Mouse (Mus musculus) limb, embryonic 14.5 days (tissue): ENCODE data around the gene Olfr794. TPM values are rescaled to one million over a fixed set of nuclear protein-coding genes. Genes with fewer than 3 reads are reported as not detected.

Experiments used
- ATAC-seq: fragments of 200-750 bp; cut with Nextera tagmentation; 2 replicates; pipeline ENCODE4 v1.8.0; 2017; ENCODE audit warnings: low read depth, moderate number of reproducible peaks, moderate TSS enrichment; ENCODE audit not compliant: low FRiP score
- DNase-seq: peaks from one replicate; pipeline ENCODE4 v3.0.0-alpha.2; 2015; ENCODE audit warnings: low spot score
- H3K27ac ChIP-seq: fragments of 300-500 bp; sonication (generic); replicated peaks from 2 replicates; pipeline ENCODE4 v1.5.1; 2014; ENCODE audit warnings: low read depth, mild to moderate bottlenecking, low read length, moderate library complexity, mixed read lengths
- H3K27me3 ChIP-seq: fragments of 300-500 bp; sonication (generic); 2 replicates; pipeline ENCODE4 v1.6.1; 2014; ENCODE audit warnings: low read length, mixed read lengths; ENCODE audit not compliant: control insufficient read depth, insufficient read depth
- H3K36me3 ChIP-seq: fragments of 300-500 bp; sonication (generic); 2 replicates; pipeline ENCODE4 v1.6.1; 2014; ENCODE audit warnings: mild to moderate bottlenecking, low read length, moderate library complexity, mixed read lengths; ENCODE audit not compliant: control insufficient read depth, insufficient read depth
- H3K4me1 ChIP-seq: fragments of 300-500 bp; sonication (generic); 2 replicates; pipeline ENCODE4 v1.6.1; 2014; ENCODE audit warnings: antibody characterized with exemption, low read length, mixed read lengths; ENCODE audit not compliant: control insufficient read depth, insufficient read depth
- H3K4me2 ChIP-seq: fragments of 300-500 bp; sonication (generic); replicated peaks from 2 replicates; pipeline ENCODE4 v1.6.1; 2014; ENCODE audit warnings: low read depth, mild to moderate bottlenecking, low read length, moderate library complexity; ENCODE audit not compliant: severe bottlenecking
- H3K4me3 ChIP-seq: fragments of 300-500 bp; sonication (generic); replicated peaks from 2 replicates; pipeline ENCODE4 v1.5.1; 2014; ENCODE audit warnings: low read length
- H3K9ac ChIP-seq: fragments of 300-500 bp; sonication (generic); 2 replicates; pipeline ENCODE4 v1.6.1; 2014; ENCODE audit warnings: mild to moderate bottlenecking, low read depth, low read length, moderate library complexity; ENCODE audit not compliant: severe bottlenecking
- H3K9me3 ChIP-seq: fragments of 300-500 bp; sonication (generic); 2 replicates; pipeline ENCODE4 v1.6.1; 2016; ENCODE audit warnings: low read length; ENCODE audit not compliant: control insufficient read depth
- POLR2A ChIP-seq: fragments of 200-500 bp; IDR thresholded peaks from 2 replicates; pipeline ENCODE4 v1.8.0; 2012; ENCODE audit warnings: inconsistent platforms, mild to moderate bottlenecking, moderate library complexity, borderline replicate concordance; ENCODE audit not compliant: insufficient read depth, insufficient read length; ENCODE audit errors: extremely low read depth
- whole genome bisulfite sequencing: fragments of 180-500 bp; shearing (Covaris S2); extraction: QIAGEN DNeasy Blood & Tissue Kit; methylation state at CpG from one replicate; pipeline ENCODE4 v1.1.7; 2014; 5-methylcytosine and 5-hydroxymethylcytosine counted together
- microRNA-seq: library from miRNA; unstranded; fragments of <30 nt; microRNA quantifications from one replicate; pipeline ENCODE4, GENCODE M21; 2016
- polyA plus RNA-seq, 2 experiments: library from polyadenylated mRNA; depleted of rRNA in 1 of 2; stranded (reverse) in 1 of 2; unstranded in 1 of 2; fragments of >200 nt; fragmentation: Nextera tagmentation in 1 of 2; extraction: Ambion mirVana in 1 of 2; gene quantifications; 2 replicates each; pipeline versions ENCODE4 v1.2.1 to v1.2.3; 2012 to 2014

Gene Olfr794
- polyA plus RNA-seq, 2 experiments = not detected

GRCm38 (mm10) chr10:129612470-129612869, 45.0 kb downstream of the Olfr794 start, which contains the start of gene Olfr796:
Olfr796 (minus strand) TSS chr10:129612570.
- Histone ChIP-seq H3K9ac (no peak within 1 kb of the TSS), H3K9me3 (no peaks in the 10 kb centered on the region), H3K4me2 (no peak within 1 kb of the TSS), H3K36me3 (no peaks in the 10 kb centered on the region), H3K27me3 (no peaks in the 10 kb centered on the region), H3K4me1 (no peaks in the 10 kb centered on the region), H3K4me3 (no peak within 1 kb of the TSS), H3K27ac (no peak within 1 kb of the TSS)
- TF ChIP-seq POLR2A = no peak
- no peak for ATAC-seq
- DNase-seq = no peak
- WGBS = 88% methylated on average over 1 of the region's 1 CpGs

- TF ChIP-seq POLR2A = no peak
- H3K27me3 ChIP-seq = no peaks in the 10 kb centered on the region
- no peak overlapping the region for H3K4me3 ChIP-seq
- no peaks in the 10 kb centered on the region for H3K36me3 ChIP-seq
- ATAC-seq (no peak), DNase-seq (no peak)
- no peak overlapping the region for H3K4me2 ChIP-seq
- H3K9me3 ChIP-seq = no peaks in the 10 kb centered on the region
- no peak overlapping the region for H3K9ac ChIP-seq
- WGBS = 19% methylated on average over 1 of the region's 1 CpGs
- no peaks in the 10 kb centered on the region for H3K4me1 ChIP-seq
- H3K27ac ChIP-seq = no peak overlapping the region
Measured at GRCm38 (mm10) chr10:129621724-129622123, 54.3 kb downstream of the Olfr794 start.

Small RNA genes lying within 50 kb of the gene (microRNA-seq; reads per million reads assigned to microRNA genes)
- not detected for gene Gm23252

Other genes starting within 250 kb of the Olfr794 start
- gene Olfr780, start 249.5 kb upstream of the Olfr794 start, polyA plus RNA-seq (2012; rRNA removed) = not detected in 2 replicates
- gene Olfr780, start 249.5 kb upstream of the Olfr794 start, polyA plus RNA-seq (2014; fragmentation: Nextera tagmentation; extraction: Ambion mirVana) = not detected in 2 replicates
- not detected in 2 replicates for gene Olfr781, start 238.8 kb upstream of the Olfr794 start, polyA plus RNA-seq (2012; rRNA removed)
- not detected in 2 replicates for gene Olfr781, start 238.8 kb upstream of the Olfr794 start, polyA plus RNA-seq (2014; fragmentation: Nextera tagmentation; extraction: Ambion mirVana)
- not detected in 2 replicates for gene Olfr782, start 218.8 kb upstream of the Olfr794 start, polyA plus RNA-seq (2012; rRNA removed)
- not detected in 2 replicates for gene Olfr782, start 218.8 kb upstream of the Olfr794 start, polyA plus RNA-seq (2014; fragmentation: Nextera tagmentation; extraction: Ambion mirVana)
- 0.04 TPM in 1 of 2 replicates, not detected in the other for gene Olfr784, start 183.6 kb upstream of the Olfr794 start, polyA plus RNA-seq (2012; rRNA removed)
- gene Olfr784, start 183.6 kb upstream of the Olfr794 start, polyA plus RNA-seq (2014; fragmentation: Nextera tagmentation; extraction: Ambion mirVana) = 0.12 and 0.15 TPM in 2 replicates
- not detected in 2 replicates for gene Olfr785, start 162.2 kb upstream of the Olfr794 start, polyA plus RNA-seq (2012; rRNA removed)
- gene Olfr785, start 162.2 kb upstream of the Olfr794 start, polyA plus RNA-seq (2014; fragmentation: Nextera tagmentation; extraction: Ambion mirVana) = not detected in 2 replicates
- gene Olfr786, start 140.3 kb upstream of the Olfr794 start, polyA plus RNA-seq (2012; rRNA removed) = not detected in 2 replicates
- not detected in 2 replicates for gene Olfr786, start 140.3 kb upstream of the Olfr794 start, polyA plus RNA-seq (2014; fragmentation: Nextera tagmentation; extraction: Ambion mirVana)
- not detected in 2 replicates for gene Olfr787, start 105.8 kb upstream of the Olfr794 start, polyA plus RNA-seq (2012; rRNA removed)
- not detected in 2 replicates for gene Olfr787, start 105.8 kb upstream of the Olfr794 start, polyA plus RNA-seq (2014; fragmentation: Nextera tagmentation; extraction: Ambion mirVana)
- gene Olfr788, start 96.7 kb upstream of the Olfr794 start, polyA plus RNA-seq (2012; rRNA removed) = not detected in 2 replicates
- not detected in 2 replicates for gene Olfr788, start 96.7 kb upstream of the Olfr794 start, polyA plus RNA-seq (2014; fragmentation: Nextera tagmentation; extraction: Ambion mirVana)
- not detected in 2 replicates for gene Olfr789, start 82.9 kb upstream of the Olfr794 start, polyA plus RNA-seq (2012; rRNA removed)
- not detected in 2 replicates for gene Olfr789, start 82.9 kb upstream of the Olfr794 start, polyA plus RNA-seq (2014; fragmentation: Nextera tagmentation; extraction: Ambion mirVana)
- not detected in 2 replicates for gene Olfr790, start 69.2 kb upstream of the Olfr794 start, polyA plus RNA-seq (2012; rRNA removed)
- not detected in 2 replicates for gene Olfr790, start 69.2 kb upstream of the Olfr794 start, polyA plus RNA-seq (2014; fragmentation: Nextera tagmentation; extraction: Ambion mirVana)
- gene Olfr791, start 45.9 kb upstream of the Olfr794 start, polyA plus RNA-seq (2012; rRNA removed) = not detected in 2 replicates
- gene Olfr791, start 45.9 kb upstream of the Olfr794 start, polyA plus RNA-seq (2014; fragmentation: Nextera tagmentation; extraction: Ambion mirVana) = not detected in 2 replicates
- not detected in 2 replicates for gene Olfr792, start 28.5 kb upstream of the Olfr794 start, polyA plus RNA-seq (2012; rRNA removed)
- gene Olfr792, start 28.5 kb upstream of the Olfr794 start, polyA plus RNA-seq (2014; fragmentation: Nextera tagmentation; extraction: Ambion mirVana) = not detected in 2 replicates
- gene Olfr796, start 44.9 kb downstream of the Olfr794 start, polyA plus RNA-seq (2012; rRNA removed) = not detected in 2 replicates
- not detected in 2 replicates for gene Olfr796, start 44.9 kb downstream of the Olfr794 start, polyA plus RNA-seq (2014; fragmentation: Nextera tagmentation; extraction: Ambion mirVana)
- not detected in 2 replicates for gene Olfr798, start 60.3 kb downstream of the Olfr794 start, polyA plus RNA-seq (2012; rRNA removed)
- not detected in 2 replicates for gene Olfr798, start 60.3 kb downstream of the Olfr794 start, polyA plus RNA-seq (2014; fragmentation: Nextera tagmentation; extraction: Ambion mirVana)
- gene Olfr799, start 69.8 kb downstream of the Olfr794 start, polyA plus RNA-seq (2012; rRNA removed) = not detected in 2 replicates
- not detected in 2 replicates for gene Olfr799, start 69.8 kb downstream of the Olfr794 start, polyA plus RNA-seq (2014; fragmentation: Nextera tagmentation; extraction: Ambion mirVana)
- not detected in 2 replicates for gene Olfr800, start 90.0 kb downstream of the Olfr794 start, polyA plus RNA-seq (2012; rRNA removed)
- gene Olfr800, start 90.0 kb downstream of the Olfr794 start, polyA plus RNA-seq (2014; fragmentation: Nextera tagmentation; extraction: Ambion mirVana) = not detected in 2 replicates
- not detected in 2 replicates for gene Olfr801, start 106.2 kb downstream of the Olfr794 start, polyA plus RNA-seq (2012; rRNA removed)
- gene Olfr801, start 106.2 kb downstream of the Olfr794 start, polyA plus RNA-seq (2014; fragmentation: Nextera tagmentation; extraction: Ambion mirVana) = not detected in 2 replicates
- not detected in 2 replicates for gene Olfr802, start 120.5 kb downstream of the Olfr794 start, polyA plus RNA-seq (2012; rRNA removed)
- not detected in 2 replicates for gene Olfr802, start 120.5 kb downstream of the Olfr794 start, polyA plus RNA-seq (2014; fragmentation: Nextera tagmentation; extraction: Ambion mirVana)
- gene Olfr803, start 126.6 kb downstream of the Olfr794 start, polyA plus RNA-seq (2012; rRNA removed) = not detected in 2 replicates
- not detected in 2 replicates for gene Olfr803, start 126.6 kb downstream of the Olfr794 start, polyA plus RNA-seq (2014; fragmentation: Nextera tagmentation; extraction: Ambion mirVana)
- not detected in 2 replicates for gene Olfr804, start 135.6 kb downstream of the Olfr794 start, polyA plus RNA-seq (2012; rRNA removed)
- gene Olfr804, start 135.6 kb downstream of the Olfr794 start, polyA plus RNA-seq (2014; fragmentation: Nextera tagmentation; extraction: Ambion mirVana) = not detected in 2 replicates
- not detected in 2 replicates for gene Olfr805, start 161.7 kb downstream of the Olfr794 start, polyA plus RNA-seq (2012; rRNA removed)
- not detected in 2 replicates for gene Olfr805, start 161.7 kb downstream of the Olfr794 start, polyA plus RNA-seq (2014; fragmentation: Nextera tagmentation; extraction: Ambion mirVana)
- gene Olfr806, start 174.3 kb downstream of the Olfr794 start, polyA plus RNA-seq (2012; rRNA removed) = not detected in 2 replicates
- gene Olfr806, start 174.3 kb downstream of the Olfr794 start, polyA plus RNA-seq (2014; fragmentation: Nextera tagmentation; extraction: Ambion mirVana) = not detected in 2 replicates
- gene Olfr807, start 190.1 kb downstream of the Olfr794 start, polyA plus RNA-seq (2012; rRNA removed) = not detected in 2 replicates
- gene Olfr807, start 190.1 kb downstream of the Olfr794 start, polyA plus RNA-seq (2014; fragmentation: Nextera tagmentation; extraction: Ambion mirVana) = not detected in 2 replicates
- gene Olfr808, start 197.8 kb downstream of the Olfr794 start, polyA plus RNA-seq (2012; rRNA removed) = not detected in 2 replicates
- not detected in 2 replicates for gene Olfr808, start 197.8 kb downstream of the Olfr794 start, polyA plus RNA-seq (2014; fragmentation: Nextera tagmentation; extraction: Ambion mirVana)
- not detected in 2 replicates for gene Olfr809, start 207.0 kb downstream of the Olfr794 start, polyA plus RNA-seq (2012; rRNA removed)
- not detected in 2 replicates for gene Olfr809, start 207.0 kb downstream of the Olfr794 start, polyA plus RNA-seq (2014; fragmentation: Nextera tagmentation; extraction: Ambion mirVana)
- not detected in 2 replicates for gene Olfr810, start 227.3 kb downstream of the Olfr794 start, polyA plus RNA-seq (2012; rRNA removed)
- gene Olfr810, start 227.3 kb downstream of the Olfr794 start, polyA plus RNA-seq (2014; fragmentation: Nextera tagmentation; extraction: Ambion mirVana) = not detected in 2 replicates
- gene Olfr811, start 236.7 kb downstream of the Olfr794 start, polyA plus RNA-seq (2012; rRNA removed) = not detected in 2 replicates
- not detected in 2 replicates for gene Olfr811, start 236.7 kb downstream of the Olfr794 start, polyA plus RNA-seq (2014; fragmentation: Nextera tagmentation; extraction: Ambion mirVana)